Mouse (Mus musculus): Measurements from ENCODE around the gene Fastkd1. TPM values are rescaled to one million over a fixed set of nuclear protein-coding genes. Genes with fewer than 3 reads are reported as not detected.

Fastkd1 gene
- polyA plus RNA-seq (2012; rRNA removed), result 2.6 and 2.8 TPM in 2 replicates

DNA sequence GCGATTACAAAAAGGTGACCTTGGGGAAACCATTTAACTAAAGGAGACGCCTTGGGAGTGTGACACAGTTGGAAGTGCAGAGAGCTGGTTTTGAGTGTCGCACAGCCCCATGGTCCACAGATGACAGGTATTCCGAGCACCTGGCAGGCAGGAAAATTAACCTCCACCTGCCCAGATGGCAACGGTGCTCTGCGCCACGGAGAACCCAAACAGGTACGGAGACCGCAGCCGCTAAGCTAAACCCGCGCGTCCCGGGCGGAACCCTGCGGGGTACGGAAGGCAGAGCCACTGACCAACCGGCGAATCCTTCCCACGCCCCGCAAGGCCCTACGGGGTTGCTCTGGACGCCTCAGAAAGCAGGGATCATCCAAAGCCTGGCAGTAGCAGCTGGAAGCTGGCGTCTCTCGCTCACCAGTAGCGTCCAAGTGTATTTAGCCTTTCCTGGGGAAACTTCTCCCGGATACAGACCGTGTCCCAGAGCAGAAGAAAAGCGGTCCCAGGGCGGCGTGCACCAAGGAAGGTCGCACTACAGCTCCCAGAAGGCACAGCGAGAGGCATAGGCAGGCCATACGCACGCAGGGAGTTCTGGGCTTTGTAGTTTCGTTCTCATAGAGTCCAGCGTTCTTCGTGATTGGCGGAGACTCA lies at the start of gene Fastkd1:
Gene Fastkd1 (minus strand): TSS at position 536 of the 645 bp plus-strand sequence.
- DNase-seq (ENCODE audit: low read depth in 1 of 2, low spot score in 2 of 2), result peak; percentile 59 to 81
- H3K36me3 ChIP-seq (ENCODE audit: control insufficient read depth, insufficient read depth, low read length), result peaks cover 2% of the 10 kb centered on the region
- H3K4me1 ChIP-seq (ENCODE audit: control insufficient read depth, insufficient read depth, insufficient read length), result no peaks in the 10 kb centered on the region
- no peaks in the 10 kb centered on the region for H3K27me3 ChIP-seq (ENCODE audit: control insufficient read depth, insufficient read depth, low read length)
- TF ChIP-seq POLR2A (IDR thresholded peaks at IDR 0.05; ENCODE audit: low read depth, low read length) (no peak), CTCF (IDR thresholded peaks at IDR 0.05; ENCODE audit: extremely low read depth, insufficient read depth, insufficient read length, insufficient replicate concordance) (no peak)
- H3K4me3 ChIP-seq (ENCODE audit: extremely low read depth, insufficient read depth, insufficient read length), result peak within 1 kb of the TSS; percentile 69
- WGBS, result under 1% methylated on average over 39 of the region's 39 CpGs
- no peak within 1 kb of the TSS for H3K27ac ChIP-seq (ENCODE audit: insufficient read depth, low read length)

DNA sequence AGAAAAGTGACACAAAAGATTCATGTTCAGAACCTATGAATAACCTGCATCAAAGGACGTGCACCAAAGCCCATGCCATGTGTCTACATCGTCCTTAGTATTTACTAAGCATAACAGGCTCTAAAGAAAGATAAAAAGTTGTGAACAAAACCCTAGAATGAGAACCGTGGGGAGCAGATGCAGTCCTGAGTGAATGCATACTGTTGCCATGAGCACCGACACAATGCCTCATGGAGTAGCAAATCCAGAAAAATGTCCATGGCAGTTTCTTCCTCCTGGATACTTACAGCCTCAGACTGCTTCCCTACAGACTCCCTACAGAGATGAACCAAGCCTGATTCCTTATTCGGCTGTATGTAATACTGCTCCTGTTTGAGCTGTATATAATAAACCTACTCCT lies 47.7 kb upstream of the Fastkd1 start:
- Histone ChIP-seq H3K27ac (ENCODE audit: insufficient read depth, low read length) (no peak overlapping the region), H3K36me3 (ENCODE audit: control insufficient read depth, insufficient read depth, low read length) (no peaks in the 10 kb centered on the region), H3K27me3 (ENCODE audit: control insufficient read depth, insufficient read depth, low read length) (no peaks in the 10 kb centered on the region), H3K4me3 (ENCODE audit: extremely low read depth, insufficient read depth, insufficient read length) (no peak overlapping the region), H3K4me1 (ENCODE audit: control insufficient read depth, insufficient read depth, insufficient read length) (no peaks in the 10 kb centered on the region)
- no peak for DNase-seq (ENCODE audit: low read depth in 1 of 2, low spot score in 2 of 2)
- TF ChIP-seq CTCF (IDR thresholded peaks at IDR 0.05; ENCODE audit: extremely low read depth, insufficient read depth, insufficient read length, insufficient replicate concordance) (no peak), POLR2A (IDR thresholded peaks at IDR 0.05; ENCODE audit: low read depth, low read length) (no peak)
- 86% methylated on average over 5 of the region's 5 CpGs for WGBS

DNA sequence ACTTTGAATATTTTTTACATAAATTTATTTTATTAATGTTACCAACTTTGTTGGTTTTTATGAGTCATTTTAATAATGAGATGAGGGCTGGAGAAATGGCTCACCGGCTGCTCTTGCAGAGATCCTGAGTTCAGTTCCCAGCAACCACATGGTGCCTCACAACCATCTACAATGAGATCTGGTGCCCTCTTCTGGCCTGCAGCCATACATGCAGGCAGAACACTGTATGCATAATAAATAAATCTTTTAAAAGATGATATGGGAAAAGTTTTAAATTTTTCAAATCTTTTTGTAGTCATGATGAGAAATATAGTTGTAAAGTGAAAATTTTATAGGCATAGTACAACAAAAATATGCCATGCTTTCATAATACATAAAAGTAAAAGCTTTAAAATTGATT lies 31.8 kb upstream of the Fastkd1 start:
- no peak for DNase-seq (ENCODE audit: low read depth in 1 of 2, low spot score in 2 of 2)
- TF ChIP-seq CTCF (IDR thresholded peaks at IDR 0.05; ENCODE audit: extremely low read depth, insufficient read depth, insufficient read length, insufficient replicate concordance), result no peak
- no peak for TF ChIP-seq POLR2A (IDR thresholded peaks at IDR 0.05; ENCODE audit: low read depth, low read length)
- no peaks in the 10 kb centered on the region for H3K4me1 ChIP-seq (ENCODE audit: control insufficient read depth, insufficient read depth, insufficient read length)
- H3K27ac ChIP-seq (ENCODE audit: insufficient read depth, low read length), result no peak overlapping the region
- H3K4me3 ChIP-seq (ENCODE audit: extremely low read depth, insufficient read depth, insufficient read length), result no peak overlapping the region
- WGBS, result 92% methylated on average over 1 of the region's 1 CpGs
- no peaks in the 10 kb centered on the region for H3K27me3 ChIP-seq (ENCODE audit: control insufficient read depth, insufficient read depth, low read length)
- H3K36me3 ChIP-seq (ENCODE audit: control insufficient read depth, insufficient read depth, low read length), result peaks cover 26% of the 10 kb centered on the region

DNA sequence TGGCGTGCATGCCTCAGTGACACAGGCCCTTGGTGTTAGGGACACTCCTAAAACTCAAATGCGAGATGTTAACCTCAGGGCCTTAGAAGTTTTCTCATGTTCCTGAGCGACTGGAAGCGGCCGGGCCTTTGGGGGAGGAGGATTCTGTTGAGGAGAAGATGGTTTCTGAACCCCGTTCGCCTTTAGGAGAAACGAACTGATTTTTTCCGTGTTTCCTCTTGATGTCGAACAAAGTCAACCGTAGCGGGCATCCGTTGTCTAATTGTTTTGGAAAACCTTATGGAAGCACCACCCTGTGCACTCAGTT lies 10.2 kb upstream of the Fastkd1 start:
- WGBS, result under 1% methylated on average over 13 of the region's 13 CpGs
- DNase-seq (ENCODE audit: low read depth in 1 of 2, low spot score in 2 of 2), result no peak
- no peak for TF ChIP-seq POLR2A (IDR thresholded peaks at IDR 0.05; ENCODE audit: low read depth, low read length)
- TF ChIP-seq CTCF (IDR thresholded peaks at IDR 0.05; ENCODE audit: extremely low read depth, insufficient read depth, insufficient read length, insufficient replicate concordance), result no peak
- H3K27me3 ChIP-seq (ENCODE audit: control insufficient read depth, insufficient read depth, low read length), result no peaks in the 10 kb centered on the region
- no peaks in the 10 kb centered on the region for H3K4me1 ChIP-seq (ENCODE audit: control insufficient read depth, insufficient read depth, insufficient read length)
- peak overlapping the region; percentile 95 for H3K4me3 ChIP-seq (ENCODE audit: extremely low read depth, insufficient read depth, insufficient read length)
- H3K27ac ChIP-seq (ENCODE audit: insufficient read depth, low read length), result peak overlapping the region; percentile 92; the same call in 1 of the 2 replicates
- no peaks in the 10 kb centered on the region for H3K36me3 ChIP-seq (ENCODE audit: control insufficient read depth, insufficient read depth, low read length)

DNA sequence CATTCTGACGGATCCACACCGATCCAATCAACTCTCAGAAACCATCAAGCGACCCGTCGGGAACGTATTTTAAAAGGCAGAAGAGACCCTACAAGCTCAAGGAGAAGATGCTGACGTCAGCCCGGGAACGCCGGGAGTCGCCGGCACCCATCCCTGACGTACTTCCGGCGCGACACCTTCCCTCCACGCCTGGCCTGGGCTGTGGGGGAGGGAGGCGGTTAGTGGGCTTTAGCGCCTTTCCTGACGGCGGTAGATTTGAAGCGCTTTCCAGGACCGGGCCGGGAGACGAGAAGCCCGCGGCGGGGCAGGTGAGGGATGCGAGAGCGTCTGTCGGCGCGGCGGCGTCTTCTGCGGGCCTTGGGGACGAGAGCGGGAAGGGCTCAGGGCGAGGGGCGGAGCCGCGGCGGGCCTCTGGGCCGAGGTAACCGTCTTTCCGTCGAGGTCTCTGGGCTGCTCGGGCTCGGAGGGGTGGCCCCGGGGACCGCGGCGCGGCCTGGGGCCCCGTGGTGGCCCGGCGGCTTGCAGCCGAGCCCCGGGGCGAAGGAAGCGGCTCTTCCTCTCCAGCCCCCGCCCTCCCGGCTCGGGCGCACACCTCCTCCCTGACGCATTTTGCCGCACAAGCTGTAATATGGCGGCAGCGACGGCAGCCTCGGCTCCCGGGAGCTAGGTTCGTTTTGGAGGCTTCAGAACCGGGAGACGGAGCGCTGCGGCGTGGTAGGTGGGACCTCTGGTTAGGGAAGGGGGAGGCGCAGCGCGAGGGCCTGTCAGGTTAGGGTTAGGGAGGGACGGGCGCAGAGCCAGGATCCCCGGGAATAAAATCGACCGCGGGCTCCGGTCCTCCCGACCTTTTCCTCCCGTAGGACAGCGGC lies 9.6 kb upstream of the Fastkd1 start:
- WGBS, result under 1% methylated on average over 91 of the region's 91 CpGs
- H3K36me3 ChIP-seq (ENCODE audit: control insufficient read depth, insufficient read depth, low read length), result no peaks in the 10 kb centered on the region
- H3K27me3 ChIP-seq (ENCODE audit: control insufficient read depth, insufficient read depth, low read length), result no peaks in the 10 kb centered on the region
- H3K4me3 ChIP-seq (ENCODE audit: extremely low read depth, insufficient read depth, insufficient read length), result peak overlapping the region; percentile 95
- DNase-seq (ENCODE audit: low read depth in 1 of 2, low spot score in 2 of 2), result peak; percentile 80 to 89
- no peaks in the 10 kb centered on the region for H3K4me1 ChIP-seq (ENCODE audit: control insufficient read depth, insufficient read depth, insufficient read length)
- TF ChIP-seq CTCF (IDR thresholded peaks at IDR 0.05; ENCODE audit: extremely low read depth, insufficient read depth, insufficient read length, insufficient replicate concordance) (no peak), POLR2A (IDR thresholded peaks at IDR 0.05; ENCODE audit: low read depth, low read length) (no peak)
- H3K27ac ChIP-seq (ENCODE audit: insufficient read depth, low read length), result peak overlapping the region; percentile 92

DNA sequence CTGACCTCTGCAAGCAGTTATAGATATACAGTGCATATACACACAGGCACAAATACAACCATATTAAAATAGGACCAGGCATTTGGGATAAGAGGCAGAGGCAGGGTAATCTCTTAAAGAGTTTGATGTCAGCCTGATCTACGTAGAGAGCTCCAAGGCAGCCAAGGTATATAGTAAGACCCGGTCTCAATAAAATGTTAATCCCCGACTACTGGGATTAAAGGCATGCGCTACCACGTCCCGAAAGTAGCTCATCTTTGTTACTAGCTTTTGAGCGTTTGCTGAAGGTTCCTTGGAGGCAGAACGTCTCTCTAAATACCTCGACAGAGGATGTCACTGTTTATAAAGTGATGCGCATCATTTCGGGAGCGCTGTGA lies 8.9 kb upstream of the Fastkd1 start, which contains the start of gene Ppig:
Gene Ppig (plus strand): TSS at position 273 of the 377 bp plus-strand sequence.
- DNase-seq (ENCODE audit: low read depth in 1 of 2, low spot score in 2 of 2), result no peak
- Histone ChIP-seq H3K36me3 (ENCODE audit: control insufficient read depth, insufficient read depth, low read length) (no peaks in the 10 kb centered on the region), H3K4me1 (ENCODE audit: control insufficient read depth, insufficient read depth, insufficient read length) (no peaks in the 10 kb centered on the region), H3K27me3 (ENCODE audit: control insufficient read depth, insufficient read depth, low read length) (no peaks in the 10 kb centered on the region), H3K4me3 (ENCODE audit: extremely low read depth, insufficient read depth, insufficient read length) (peak within 1 kb of the TSS; percentile 95), H3K27ac (ENCODE audit: insufficient read depth, low read length) (peak within 1 kb of the TSS; percentile 92)
- WGBS, result 6% methylated on average over 12 of the region's 12 CpGs
- TF ChIP-seq CTCF (IDR thresholded peaks at IDR 0.05; ENCODE audit: extremely low read depth, insufficient read depth, insufficient read length, insufficient replicate concordance) (no peak), POLR2A (IDR thresholded peaks at IDR 0.05; ENCODE audit: low read depth, low read length) (no peak)
